Mouse (Mus musculus) bone marrow, adult 2 months (tissue): ENCODE measurements around the gene Bckdk. TPM values are rescaled to one million over a fixed set of nuclear protein-coding genes. Genes with fewer than 3 reads are reported as not detected.
"Not testable (repeated sequence)": the region's sequence is repeated elsewhere in the genome, so short reads cannot be mapped to it uniquely, and the experiment has no call there.

ENCODE experiments used
- H3K27ac ChIP-seq: fragments of 200-500 bp; 2 replicates; pipeline ENCODE4 v1.5.1; 2012; ENCODE audit warnings: low read depth, mild to moderate bottlenecking, control low read depth, inconsistent platforms, low read length; ENCODE audit not compliant: control insufficient read depth, poor library complexity, insufficient read depth
- H3K4me1 ChIP-seq: fragments of 200-500 bp; 2 replicates; pipeline ENCODE4 v1.6.1; 2011; ENCODE audit warnings: low read length; ENCODE audit not compliant: control insufficient read depth, insufficient read depth
- H3K4me3 ChIP-seq: fragments of 200-500 bp; replicated peaks from 2 replicates; pipeline ENCODE3; 2011; ENCODE audit warnings: mild to moderate bottlenecking, low read depth, low read length, control low read depth; ENCODE audit not compliant: control insufficient read depth
- CTCF ChIP-seq: fragments of 200-500 bp; IDR thresholded peaks from 2 replicates; pipeline ENCODE4 v1.5.1; 2011; ENCODE audit warnings: low read length, control low read depth; ENCODE audit not compliant: control insufficient read depth, insufficient read depth
- POLR2A ChIP-seq: fragments of 200-500 bp; IDR thresholded peaks from 2 replicates; pipeline ENCODE4 v1.6.1; 2011; ENCODE audit warnings: low read depth, mild to moderate bottlenecking, control low read depth, low read length, borderline replicate concordance; ENCODE audit not compliant: control insufficient read depth
- WGBS: fragments of 180-500 bp; shearing (Covaris S2); methylation state at CpG from one replicate; pipeline ENCODE4 v1.1.7; 2018; 5-methylcytosine and 5-hydroxymethylcytosine counted together
- polyA plus RNA-seq: library from polyadenylated mRNA; stranded (reverse); fragments of >200 nt; gene quantifications from 2 replicates; pipeline ENCODE4 v1.2.4, GENCODE M21; 2011; ENCODE audit warnings: low replicate concordance; ENCODE audit not compliant: missing spikeins, insufficient read depth, insufficient read length

Gene Bckdk
- polyA plus RNA-seq, 1 experiment: 66.8 TPM

DNA sequence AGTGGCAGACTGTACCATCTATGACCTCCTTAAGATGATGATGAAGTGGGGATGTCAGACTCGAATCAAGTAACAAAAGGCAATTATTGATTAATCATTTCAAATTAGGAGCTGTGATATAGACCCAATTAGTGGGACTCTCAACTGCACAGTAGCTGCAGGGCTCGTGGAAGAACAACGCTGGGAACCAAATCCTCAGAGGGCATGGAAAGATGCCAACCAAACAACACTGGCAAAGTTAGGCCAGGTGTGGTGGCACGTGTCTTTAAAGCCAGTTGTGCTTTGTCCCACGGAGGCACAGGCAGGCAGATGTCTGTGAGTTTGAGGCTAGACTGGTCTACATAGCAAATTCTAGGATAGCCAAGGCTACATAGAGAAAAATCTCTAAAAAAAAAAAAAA is 26.8 kb downstream of the Bckdk start:
- 80% methylated on average over 5 of the region's 5 CpGs for WGBS
- Histone ChIP-seq H3K4me1 (no peaks in the 10 kb centered on the region), H3K4me3 (no peak overlapping the region), H3K27ac (no peak overlapping the region)
- TF ChIP-seq CTCF (no peak), POLR2A (no peak)

DNA sequence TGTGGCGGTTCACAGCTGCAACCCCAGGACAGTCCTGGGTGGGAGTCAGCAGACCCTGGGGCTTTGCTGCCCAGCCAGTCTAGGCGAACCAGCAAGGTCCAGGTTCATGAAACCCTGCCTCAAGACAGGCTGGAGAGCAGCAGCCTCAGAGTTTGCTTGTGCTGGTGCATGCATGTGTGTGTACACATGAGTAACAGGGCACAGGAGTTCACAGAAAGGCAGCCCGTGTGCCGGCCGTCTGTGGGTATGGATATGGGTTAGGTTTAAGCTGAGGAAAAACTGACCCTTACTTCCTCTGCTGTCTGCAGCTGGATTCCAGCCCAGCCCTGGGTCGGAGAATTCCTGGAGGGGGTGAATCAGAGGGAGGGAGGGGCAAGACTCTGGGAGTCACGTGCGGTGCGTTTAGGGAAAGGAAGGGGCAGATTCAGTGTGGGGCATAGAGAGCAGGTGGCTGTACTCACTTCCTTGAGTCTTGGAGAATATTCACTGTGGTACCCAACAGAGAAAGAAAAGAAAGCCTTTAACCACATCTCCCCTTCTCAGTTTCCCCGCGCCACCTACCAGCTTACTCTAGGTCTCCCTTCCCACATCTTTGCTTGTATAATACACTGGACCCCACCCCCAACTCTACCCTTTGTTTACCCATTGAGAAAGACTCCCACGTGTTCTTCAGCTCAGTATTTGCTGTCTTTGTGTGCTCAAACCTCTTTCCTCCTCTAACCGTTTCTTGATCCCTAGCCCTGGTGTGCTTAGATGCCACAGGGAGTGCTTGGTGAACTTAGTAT is 27.7 kb downstream of the Bckdk start:
- Histone ChIP-seq H3K4me1 (no peaks in the 10 kb centered on the region), H3K27ac (0 out of 2 replicates have a peak overlapping the region, but pooled peaks have one; percentile 20), H3K4me3 (no peak overlapping the region)
- WGBS: 50% methylated on average over 13 of the region's 13 CpGs
- TF ChIP-seq CTCF (no peak), POLR2A (no peak)

DNA sequence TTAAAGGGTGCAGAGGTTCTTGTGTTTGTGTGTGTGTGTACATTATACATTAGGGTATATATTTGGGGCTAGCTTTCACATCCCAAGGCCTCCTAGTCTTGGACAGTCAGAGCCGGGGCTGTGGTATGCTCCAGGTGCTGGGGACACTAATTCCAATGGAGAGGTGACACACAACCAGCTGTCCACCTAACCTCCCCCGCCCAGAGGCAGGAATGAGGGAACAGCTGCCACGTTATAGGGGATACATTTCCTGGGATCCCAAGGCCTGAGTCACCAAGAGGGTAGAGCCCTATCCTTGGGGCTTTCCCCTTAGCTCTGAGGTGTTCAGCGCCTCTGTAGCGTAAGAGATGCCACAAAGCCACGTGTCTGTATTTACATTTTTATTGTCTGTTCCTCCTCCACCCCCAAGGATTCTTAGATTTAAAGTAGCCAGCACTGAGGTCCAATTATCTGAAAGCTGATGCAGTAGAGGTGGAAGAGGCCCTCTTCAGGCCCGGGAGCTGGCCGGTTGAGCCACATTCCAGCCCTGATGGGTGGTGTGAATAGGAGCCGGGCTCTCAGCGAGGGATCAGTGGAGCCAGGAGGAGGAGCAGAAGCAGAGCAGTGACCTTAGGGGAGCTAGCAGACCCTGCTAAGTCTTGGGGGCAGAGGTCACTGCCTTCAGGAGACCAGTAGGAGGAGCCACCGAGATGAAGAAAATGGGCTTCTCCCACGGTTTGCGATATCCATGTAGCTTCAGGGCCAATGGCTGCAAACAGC is 28.6 kb downstream of the Bckdk start:
- Histone ChIP-seq H3K4me1 (no peaks in the 10 kb centered on the region), H3K27ac (no peak overlapping the region), H3K4me3 (no peak overlapping the region)
- 78% methylated on average over 13 of the region's 13 CpGs for WGBS
- no peak for TF ChIP-seq CTCF

DNA sequence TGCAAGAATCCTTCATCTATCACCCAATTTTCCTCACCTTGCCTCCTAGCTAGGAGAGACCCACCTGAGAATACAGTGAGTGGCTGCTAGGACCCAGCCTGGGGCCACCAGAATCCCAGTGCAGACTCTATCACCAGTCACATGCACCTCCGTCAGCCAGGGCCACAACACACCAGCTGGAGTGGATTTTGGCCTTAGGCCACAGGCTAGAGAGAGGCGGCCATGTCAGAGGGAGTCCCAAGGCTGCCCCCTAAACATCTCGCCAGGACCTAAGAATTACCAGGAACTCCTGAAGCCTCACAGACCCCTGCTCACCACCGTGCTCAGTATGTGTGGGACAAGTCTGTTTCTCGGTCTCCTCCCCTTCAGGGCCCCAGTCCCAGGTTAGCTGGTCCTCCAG is 30.2 kb downstream of the Bckdk start:
- no peak for TF ChIP-seq CTCF
- no peak for TF ChIP-seq POLR2A
- Histone ChIP-seq H3K4me1 (no peaks in the 10 kb centered on the region; the same call in none of the 2 replicates), H3K4me3 (no peak overlapping the region), H3K27ac (no peak overlapping the region)
- 82% methylated on average over 5 of the region's 5 CpGs for WGBS

DNA sequence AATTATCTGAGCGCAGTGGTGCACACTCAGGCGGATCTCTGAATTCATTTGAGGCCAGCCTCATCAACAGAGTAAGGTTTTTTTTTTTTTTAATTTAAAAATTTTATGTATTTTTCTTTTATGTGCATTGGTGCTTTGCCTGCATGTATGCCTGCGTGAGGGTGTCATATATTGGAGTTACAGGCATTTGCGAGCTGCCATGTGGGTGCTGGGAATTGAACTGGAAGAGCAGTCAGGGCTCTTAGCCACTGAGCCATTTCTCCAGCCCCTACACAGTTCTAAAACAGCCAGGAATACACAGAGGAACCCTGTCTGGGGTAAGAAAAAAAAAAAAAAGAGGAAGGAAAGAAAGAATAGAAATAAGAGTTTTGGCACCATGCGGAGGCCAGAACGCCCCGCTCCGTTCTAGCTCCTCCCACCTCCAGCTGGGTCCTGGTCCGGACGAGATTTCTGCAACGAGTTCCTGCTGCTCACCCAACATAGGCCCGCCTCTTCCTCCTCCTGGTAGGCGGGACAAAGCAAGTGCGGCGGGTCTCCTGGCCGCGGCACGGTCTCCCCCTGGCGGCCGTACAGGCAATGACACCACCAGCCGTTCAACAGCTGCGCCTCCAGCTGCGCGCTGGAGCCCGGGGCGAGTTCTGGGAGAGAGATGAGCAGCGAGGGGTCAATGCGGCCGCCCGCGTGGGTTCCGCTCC is 31.3 kb downstream of the Bckdk start:
- H3K4me3 ChIP-seq: peak overlapping the region; percentile 64
- H3K27ac ChIP-seq: peak overlapping the region; percentile 37; the same call in 1 of the 2 replicates
- H3K4me1 ChIP-seq: no peaks in the 10 kb centered on the region; the same call in none of the 2 replicates
- TF ChIP-seq POLR2A (no peak; the same call in 1 of the 2 replicates), CTCF (peak; percentile 93)
- 5% methylated on average over 32 of the region's 32 CpGs for WGBS

DNA sequence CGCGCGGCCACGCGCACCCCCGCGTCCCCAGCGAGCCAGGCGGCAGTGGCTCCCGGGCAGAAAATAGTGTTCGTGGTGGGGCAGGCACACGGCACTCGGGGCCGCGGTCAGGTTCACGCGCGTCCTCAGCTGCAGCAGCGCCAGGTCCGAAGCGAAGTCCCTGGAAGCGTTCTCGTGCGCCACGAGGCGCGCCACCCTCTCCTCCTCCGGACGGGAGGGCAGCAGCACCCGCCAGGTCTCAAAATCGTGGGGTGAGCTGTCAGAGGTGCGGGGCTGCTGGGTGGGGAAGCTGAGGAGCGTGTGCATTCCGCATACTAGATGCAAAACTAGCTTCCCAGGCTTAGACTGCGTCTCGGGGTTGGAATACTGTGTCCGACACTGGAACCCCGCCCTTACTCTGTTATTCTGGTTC is 31.9 kb downstream of the Bckdk start:
- Histone ChIP-seq H3K4me1 (no peaks in the 10 kb centered on the region; the same call in none of the 2 replicates), H3K4me3 (peak overlapping the region; percentile 64), H3K27ac (peak overlapping the region; percentile 8; the same call in 1 of the 2 replicates)
- no peak for TF ChIP-seq CTCF
- no peak for TF ChIP-seq POLR2A
- under 1% methylated on average over 38 of the region's 38 CpGs for WGBS

DNA sequence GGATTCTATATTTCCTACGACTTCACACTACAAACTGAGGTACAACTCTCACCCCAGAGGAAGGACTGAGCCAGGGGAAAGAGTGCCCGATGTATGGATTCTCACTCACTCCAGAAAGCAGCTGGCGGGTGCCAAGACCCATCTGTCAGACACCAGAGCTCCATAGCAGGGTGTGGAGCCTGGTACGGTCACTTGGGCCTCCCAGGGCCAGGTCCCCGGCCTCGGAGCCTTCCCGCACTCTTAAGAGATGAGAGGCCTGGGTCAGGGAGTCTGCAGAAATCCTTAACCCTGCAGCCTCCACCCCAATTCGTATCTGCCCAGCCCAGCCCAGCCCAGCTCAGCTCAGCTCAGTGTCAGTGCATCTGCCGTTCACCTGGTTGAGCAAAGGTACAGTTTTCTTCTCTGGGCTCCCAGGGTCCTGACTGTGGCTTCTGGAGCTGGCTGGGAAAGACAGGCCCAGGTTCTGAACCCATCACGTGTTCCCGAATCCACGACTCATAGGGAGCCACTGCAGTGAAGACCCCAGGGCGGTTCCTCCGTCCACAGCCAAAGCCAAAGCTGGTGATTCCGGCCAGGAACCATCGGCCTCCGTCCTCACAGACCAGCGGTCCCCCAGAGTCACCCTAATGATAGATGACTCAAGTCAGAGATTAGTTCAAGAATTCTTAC is 32.5 kb downstream of the Bckdk start:
- Histone ChIP-seq H3K4me3 (no peak overlapping the region), H3K27ac (no peak overlapping the region), H3K4me1 (no peaks in the 10 kb centered on the region; the same call in none of the 2 replicates)
- TF ChIP-seq POLR2A (no peak), CTCF (no peak)
- WGBS: 67% methylated on average over 18 of the region's 18 CpGs

DNA sequence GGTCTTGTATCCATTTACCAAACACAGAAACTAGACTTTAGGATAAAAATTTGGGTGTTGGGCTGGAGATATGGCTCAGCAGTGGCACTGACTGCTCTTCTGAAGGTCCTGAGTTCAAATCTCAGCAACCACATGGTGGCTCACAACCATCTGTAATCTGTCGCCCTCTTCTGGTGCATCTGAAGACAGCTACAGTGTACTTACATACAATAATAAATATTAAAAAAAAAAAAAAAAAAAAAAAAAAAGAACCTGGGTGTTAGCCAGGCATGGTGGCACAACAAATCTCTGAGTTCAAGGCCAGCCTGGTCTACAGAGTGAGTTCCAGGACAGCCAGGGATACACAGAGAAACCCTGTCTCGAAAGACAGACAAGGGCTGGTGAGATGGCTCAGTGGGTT is 38.2 kb downstream of the Bckdk start:
- not testable (repeated sequence) for H3K27ac ChIP-seq, H3K4me3 ChIP-seq, H3K4me1 ChIP-seq
- WGBS: 46% methylated on average over 2 of the region's 2 CpGs
